Mouse (Mus musculus) CD4-positive naive resting alpha-beta T cell, adult 76 days (primary cell): ENCODE data around the gene Btbd19. TPM values are rescaled to one million over a fixed set of nuclear protein-coding genes. Genes with fewer than 3 reads are reported as not detected.

Source experiments
- total RNA-seq: library from RNA; stranded (reverse); gene quantifications from one replicate; pipeline ENCODE4 v1.2.4, GENCODE M21; 2023

Gene Btbd19
- 22.6 TPM for total RNA-seq

GRCm38 (mm10) chr4:117125348-117125909 lies at the start of gene Btbd19:
TSS of gene Btbd19 (minus strand) at chr4:117125725.

GRCm38 (mm10) chr4:117155792-117156355 lies 30.3 kb upstream of the Btbd19 start, which contains the start of gene Rps8:
TSS of gene Rps8 (minus strand) at chr4:117156243.

DNA sequence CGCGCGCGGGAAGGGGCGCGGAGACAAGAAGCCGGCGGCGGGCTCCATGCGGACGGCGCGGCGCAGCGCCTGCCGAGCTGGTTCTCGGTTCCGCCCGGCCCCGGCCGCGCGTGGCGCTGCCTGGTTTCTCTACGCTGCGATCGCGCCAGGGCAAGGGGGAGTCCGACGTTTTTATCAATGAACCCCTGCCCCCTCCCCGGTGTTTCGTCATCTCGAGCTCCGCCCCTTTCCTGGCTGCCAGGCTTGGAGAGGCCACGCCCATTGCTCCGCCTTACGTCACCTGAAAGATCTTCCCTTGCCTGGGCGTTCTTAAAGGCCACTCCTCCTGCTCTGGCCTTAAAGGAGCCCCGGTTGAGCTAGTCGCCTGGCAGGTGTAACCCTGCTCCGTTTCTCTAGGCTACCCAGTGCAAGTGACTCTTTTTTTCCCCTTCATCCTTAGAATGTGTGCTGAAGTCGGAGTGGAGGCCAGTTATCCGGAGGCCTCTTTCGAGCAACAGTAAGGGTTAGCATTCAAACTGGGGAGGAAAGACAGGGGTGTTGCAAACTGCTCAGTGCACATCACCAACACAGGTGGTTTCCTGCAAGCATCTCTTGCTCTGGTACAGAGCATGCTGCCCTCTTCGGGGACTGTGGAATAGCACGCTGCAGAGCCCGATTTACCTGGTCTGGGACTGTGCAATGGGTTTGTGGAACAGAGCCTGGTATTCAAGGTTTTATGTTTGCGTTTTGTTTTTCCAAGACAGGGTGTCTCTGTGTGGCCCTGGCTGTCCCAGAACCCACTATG lies 8.5 kb upstream of the Btbd19 start, which contains the start of gene Plk3:
Plk3 (minus strand) TSS at position 147 of the 784 bp plus-strand sequence.

DNA sequence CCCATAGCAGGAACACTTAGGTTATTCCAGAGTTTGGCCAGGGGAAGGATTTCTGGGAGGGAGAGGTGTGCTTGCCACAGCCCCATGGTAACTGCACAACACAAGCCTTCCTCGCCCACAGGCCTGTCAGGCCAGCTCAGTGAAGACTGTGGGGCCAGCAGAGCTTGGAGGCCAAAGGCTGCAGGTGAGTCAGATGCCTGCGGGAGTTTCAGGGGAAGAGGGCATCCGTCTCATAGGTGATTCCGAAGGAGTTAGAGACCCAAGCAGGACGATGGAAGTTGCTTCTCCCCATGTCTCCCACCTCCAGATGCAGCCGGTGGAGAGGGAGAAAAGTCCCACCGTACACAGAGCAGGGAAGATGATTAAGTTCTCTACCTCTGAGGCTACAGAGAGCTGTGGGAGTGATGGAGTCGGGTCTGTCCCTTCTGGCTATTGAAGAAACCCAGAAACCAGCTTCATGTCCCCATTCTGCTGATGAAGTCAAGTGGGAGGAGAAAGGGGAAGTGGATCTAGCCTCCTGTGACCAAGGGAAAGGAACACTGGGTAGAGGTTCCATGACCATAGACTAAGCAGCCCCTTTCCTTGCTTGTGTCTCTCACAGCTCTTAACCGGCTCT lies 1.3 kb upstream of the Btbd19 start, which contains the start of gene Tctex1d4:
Tctex1d4 (plus strand) TSS at position 120 of the 616 bp plus-strand sequence.

GRCm38 (mm10) chr4:117095551-117096452 lies 29.7 kb downstream of the Btbd19 start, which contains the start of gene Ptch2:
TSS of gene Ptch2 (plus strand) at chr4:117096075.

Other genes with a start within 250 kb of the Btbd19 start
- gene Zswim5, start 248.3 kb downstream of the Btbd19 start, total RNA-seq = not detected
- 36.8 TPM for gene Urod, start 131.3 kb downstream of the Btbd19 start, total RNA-seq
- gene Hectd3, start 130.4 kb downstream of the Btbd19 start, total RNA-seq = 35.4 TPM
- gene Eif2b3, start 106.3 kb downstream of the Btbd19 start, total RNA-seq = 22.1 TPM
- 0.18 TPM for gene Ptch2, start 29.6 kb downstream of the Btbd19 start, total RNA-seq
- not detected for gene Tctex1d4, start 1.1 kb upstream of the Btbd19 start, total RNA-seq
- 55.5 TPM for gene Plk3, start 8.2 kb upstream of the Btbd19 start, total RNA-seq
- gene Rps8, start 30.5 kb upstream of the Btbd19 start, total RNA-seq = 2,747 TPM
- gene Kif2c, start 56.9 kb upstream of the Btbd19 start, total RNA-seq = 0.29 TPM
- not detected for gene Tmem53, start 126.2 kb upstream of the Btbd19 start, total RNA-seq
- not detected for gene Armh1, start 126.4 kb upstream of the Btbd19 start, total RNA-seq